Mouse (Mus musculus) cerebellum, adult 11-12 months (tissue): Measurements from ENCODE around the gene Slc16a6.

Experiments
- DNase-seq: peaks from one replicate; pipeline ENCODE4 v3.0.0; 2022

The Slc16a6 gene

DNA sequence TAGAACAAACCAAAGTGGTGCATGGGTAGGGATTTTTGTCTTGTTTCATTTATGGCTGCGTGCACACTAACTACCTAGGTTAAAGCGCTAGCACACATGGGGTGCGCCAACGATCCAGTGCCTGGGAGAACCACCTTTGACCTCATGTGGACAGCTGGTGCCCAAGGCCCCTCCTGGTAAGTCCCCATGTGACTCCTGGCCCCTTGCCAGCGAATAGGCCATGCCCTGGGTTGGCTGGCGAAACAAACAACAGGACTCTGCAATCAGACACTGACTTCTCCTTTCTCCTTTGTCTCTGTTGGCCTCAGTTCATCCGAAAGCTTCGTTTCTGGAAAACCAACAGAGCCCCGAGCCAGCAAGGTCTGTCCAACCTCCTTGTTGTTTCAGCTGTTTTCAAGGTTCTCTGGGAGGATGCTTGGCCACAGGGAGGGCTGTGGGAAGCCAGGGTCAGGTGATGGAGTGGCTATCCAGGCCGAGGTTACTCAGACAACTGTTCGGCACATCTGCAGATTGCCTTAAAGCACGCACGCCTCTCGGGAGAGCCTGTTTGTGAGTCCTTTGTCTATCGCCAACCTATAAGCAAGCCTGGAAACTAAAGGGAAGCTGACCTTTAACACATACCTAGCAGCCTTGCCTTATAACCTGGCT, 12.1 kb upstream of the Slc16a6 start:
- DNase-seq: peak; percentile 58

DNA sequence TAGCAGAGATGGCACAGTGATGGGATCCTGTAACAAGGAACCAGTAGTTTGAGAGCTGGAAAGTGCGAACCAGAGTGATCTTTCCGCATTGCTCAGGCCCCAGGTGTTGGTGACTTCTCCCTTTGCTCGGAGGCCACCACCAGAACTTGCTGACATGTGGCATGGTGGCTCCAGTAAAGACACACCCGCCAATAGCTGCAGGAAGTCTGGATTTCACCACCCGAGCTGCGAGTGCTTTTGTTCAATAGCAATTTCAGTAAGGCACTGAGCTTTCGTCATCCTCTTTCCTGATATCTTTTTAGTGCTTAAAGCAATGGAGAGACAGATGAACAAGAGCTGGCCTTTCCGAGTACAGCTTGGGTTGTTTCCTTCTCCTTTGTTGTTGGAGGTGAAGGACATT, 7.0 kb upstream of the Slc16a6 start:
- no peak for DNase-seq

DNA sequence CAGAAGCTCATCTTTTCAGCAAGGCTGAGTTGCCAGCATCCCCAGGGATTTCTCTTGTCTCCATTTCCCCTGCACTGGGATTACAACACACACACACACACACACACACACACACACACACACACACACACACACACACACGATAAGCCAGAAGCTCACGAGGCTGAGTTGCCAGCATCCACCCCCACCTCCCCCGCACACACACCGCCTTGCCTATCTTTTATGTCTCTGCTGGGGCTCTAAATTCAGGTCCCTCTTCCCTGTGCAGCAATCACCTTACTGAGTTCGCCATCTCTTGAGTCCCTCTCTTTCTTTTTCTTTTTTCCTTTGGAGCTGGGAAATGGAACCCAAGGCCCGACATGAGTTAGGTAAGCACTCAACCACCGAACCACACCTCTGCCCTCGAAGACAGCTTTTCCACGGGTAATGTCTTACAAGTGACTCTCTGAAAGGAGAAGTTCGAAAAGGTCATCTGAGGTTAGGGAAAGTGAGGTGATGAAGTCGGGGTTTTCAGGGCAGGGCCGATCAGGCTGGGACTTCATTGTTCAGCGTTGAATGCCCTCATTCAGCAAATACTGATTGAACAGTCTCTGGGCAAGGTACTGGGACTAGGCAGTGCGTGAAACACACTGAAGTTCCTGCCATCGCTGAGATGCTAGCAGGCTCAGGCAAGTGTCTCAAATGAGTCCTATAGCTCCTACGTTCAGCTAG, 6.3 kb upstream of the Slc16a6 start:
- no peak for DNase-seq

DNA sequence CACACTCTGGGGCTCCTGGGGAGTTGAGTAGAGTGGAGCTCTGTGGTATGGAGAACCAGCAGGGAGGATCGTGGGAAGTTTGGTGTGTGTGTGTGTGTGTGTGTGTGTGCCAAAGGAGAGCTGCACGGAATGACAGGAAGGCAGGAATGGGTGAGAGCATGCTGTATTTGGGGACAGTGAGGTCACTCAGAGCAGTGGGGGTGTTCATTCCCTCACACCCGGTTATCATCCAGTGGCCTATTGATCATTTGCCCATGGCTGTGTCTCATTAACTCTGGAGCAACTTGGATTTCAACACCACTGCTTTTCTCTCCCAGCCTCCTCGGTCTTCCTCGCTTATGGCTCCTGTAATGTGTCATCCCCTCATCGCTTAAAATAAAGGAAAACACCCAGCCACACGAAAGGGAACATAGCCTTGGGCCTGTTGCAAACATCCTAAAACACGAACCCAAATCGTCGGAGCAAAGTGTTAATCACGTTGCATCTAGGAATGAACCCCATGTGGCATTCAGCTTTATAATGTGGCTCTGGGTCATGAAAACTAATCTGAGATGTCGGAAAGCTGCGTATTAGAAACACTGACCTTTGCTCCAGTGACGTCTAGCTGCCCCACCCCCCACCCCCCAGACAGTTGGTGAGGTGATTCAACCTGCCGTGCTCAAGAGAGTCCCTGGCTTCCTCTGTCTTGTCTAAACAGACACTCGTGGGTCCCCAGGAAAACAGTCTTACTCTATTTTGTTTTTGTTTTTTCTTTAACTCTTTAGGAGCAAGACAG, 4.4 kb upstream of the Slc16a6 start:
- no peak for DNase-seq

DNA sequence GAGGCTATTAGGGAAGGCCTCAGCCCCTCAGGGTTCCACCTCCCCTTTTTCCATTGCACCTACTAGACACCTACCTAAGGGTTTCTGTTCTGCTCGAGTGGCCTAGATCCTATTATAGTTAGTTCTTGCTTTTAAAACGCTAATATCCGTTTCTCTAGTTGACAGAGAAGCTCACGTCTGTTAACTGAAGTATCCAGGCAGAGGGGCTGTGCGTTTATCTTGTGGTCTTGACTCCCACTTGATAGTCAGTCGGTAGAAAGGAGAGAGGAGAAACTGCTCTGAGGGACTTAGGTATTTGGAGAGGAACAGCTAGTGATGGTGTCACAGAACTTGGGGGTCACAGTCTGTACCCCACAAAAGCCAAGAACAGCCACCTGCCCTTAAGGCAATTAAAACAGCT, 3.3 kb upstream of the Slc16a6 start:
- no peak for DNase-seq

DNA sequence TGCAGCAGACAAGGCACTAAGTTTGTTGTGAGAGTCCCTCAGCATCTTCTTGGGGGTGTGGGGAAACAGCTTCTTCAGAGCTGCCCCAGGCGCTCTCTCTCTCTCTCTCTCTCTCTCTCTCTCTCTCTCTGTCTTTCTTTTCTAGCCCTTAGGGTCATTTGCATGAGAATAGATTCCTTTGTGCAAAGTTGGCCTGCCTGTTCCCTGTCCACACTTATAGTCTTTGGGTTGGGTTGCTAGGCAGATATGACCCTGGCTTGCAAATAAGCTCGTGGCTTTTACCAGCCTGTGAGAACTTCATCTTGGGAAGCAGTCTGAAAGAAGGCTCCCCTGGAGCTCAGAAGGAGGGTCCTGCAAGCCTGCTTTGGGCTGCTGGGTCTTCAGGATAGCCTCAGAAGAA, 2.8 kb upstream of the Slc16a6 start:
- DNase-seq: no peak

DNA sequence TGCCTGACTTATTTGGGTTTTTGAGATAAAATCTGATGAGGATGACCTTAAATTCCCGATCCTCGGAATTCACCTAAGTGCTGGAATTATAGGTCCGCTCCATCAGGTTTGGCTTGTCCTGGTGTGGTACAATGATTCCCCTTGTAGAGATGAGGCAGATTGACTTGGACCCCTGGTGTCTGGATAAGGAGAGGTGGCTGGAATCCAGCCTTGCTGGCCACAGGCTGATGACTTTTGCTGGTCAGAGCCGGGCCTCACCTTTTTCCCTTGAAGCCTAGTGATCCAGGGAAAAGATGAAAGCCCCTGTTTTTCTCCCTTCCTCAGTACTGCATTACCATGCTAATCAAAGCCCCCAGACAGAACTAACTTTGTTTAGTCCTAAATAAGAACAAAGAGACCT, 2.3 kb upstream of the Slc16a6 start:
- no peak for DNase-seq

DNA sequence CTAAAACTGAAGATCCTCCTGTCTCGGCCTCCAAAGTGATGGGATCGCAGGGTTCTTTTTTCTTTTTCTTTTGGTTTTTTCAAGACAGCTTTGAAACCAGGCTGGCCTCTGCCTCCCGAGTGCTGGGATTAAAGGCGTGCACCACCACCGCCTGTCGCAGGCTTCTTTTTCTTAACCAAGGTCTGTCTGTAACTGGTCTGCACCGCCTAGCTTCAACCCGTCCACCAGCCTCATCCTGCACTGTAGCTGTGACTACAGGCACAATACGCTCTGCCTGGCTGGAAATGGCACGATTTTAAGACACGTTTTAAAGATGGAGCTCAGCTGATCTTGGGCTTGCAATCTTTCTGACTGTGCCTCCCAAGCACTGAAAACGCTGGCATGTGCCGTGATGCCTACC, 1.4 kb upstream of the Slc16a6 start:
- no peak for DNase-seq

DNA sequence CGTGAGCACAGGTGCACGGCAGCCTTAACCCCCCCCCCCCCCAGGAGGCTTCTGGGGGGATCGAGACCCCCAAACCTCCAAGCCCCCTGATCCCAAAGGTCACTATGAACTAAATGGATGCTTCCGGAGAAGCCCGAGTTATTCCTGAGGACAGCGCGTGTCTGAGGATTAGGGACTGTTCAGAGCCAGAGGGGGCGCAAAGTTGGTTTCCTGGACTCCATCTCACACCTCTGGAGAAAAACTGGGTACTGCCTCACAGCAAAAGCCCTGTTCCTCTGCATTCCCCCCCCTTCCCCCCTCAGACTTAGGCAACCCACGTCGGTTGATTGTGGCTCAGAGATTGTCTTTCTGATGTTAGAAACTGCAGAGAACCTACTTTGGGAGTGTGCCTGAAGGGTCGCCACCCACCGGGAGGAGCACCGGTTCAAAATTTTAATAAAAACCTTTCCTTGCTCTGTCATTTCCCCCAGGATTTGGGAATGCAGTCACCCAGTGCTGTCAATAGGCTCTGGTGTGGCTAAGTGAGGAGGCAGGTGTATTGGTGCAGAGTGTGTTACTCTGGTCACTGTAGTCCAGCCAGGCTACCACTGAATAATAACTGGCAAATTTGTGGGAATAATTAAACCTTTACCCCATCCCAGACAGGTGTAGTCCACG, 816 bp upstream of the Slc16a6 start:
- no peak for DNase-seq

DNA sequence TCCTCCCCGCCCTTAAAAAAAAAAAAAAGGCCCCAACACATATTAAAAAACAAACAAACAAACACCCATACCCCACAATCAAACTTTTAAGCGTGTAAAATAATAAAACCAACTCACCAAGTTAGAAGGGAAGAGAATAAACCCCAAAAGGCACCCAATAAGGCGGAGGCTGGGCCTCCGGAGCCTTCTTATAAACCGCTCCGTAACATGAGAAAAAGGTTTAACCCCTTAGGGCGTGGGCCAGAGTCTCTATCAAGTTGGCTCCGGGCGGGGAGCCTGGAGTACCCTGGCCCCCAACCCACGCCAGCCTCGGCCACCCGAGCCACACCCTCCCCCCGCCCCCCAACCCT, 602 bp downstream of the Slc16a6 start:
- no peak for DNase-seq

DNA sequence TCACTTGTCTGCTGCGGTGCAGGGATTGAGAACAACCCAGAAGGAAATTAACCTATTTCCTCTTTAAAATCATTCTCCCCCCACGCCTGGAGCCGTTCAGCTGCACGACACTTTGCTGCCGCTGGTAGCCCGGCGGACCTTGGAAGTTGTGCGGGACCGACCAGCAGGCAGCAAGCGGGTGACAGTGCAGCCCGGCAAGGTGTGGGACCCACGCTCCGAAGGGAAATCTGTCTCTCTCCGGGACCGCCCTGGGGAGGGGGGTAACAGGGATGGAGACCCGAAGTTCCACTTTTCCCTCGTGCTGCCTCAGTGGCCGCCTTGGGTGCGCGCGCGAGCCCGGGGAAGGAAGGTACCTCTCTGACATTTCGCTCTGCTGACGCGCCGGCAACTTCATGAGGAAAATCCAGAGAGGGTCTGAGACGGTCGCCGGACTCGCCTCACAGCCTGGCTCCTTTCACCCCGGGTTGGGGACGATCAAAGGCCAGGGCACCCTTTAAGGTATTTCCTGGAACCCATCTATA, 1.2 kb downstream of the Slc16a6 start:
- DNase-seq: peak; percentile 42

DNA sequence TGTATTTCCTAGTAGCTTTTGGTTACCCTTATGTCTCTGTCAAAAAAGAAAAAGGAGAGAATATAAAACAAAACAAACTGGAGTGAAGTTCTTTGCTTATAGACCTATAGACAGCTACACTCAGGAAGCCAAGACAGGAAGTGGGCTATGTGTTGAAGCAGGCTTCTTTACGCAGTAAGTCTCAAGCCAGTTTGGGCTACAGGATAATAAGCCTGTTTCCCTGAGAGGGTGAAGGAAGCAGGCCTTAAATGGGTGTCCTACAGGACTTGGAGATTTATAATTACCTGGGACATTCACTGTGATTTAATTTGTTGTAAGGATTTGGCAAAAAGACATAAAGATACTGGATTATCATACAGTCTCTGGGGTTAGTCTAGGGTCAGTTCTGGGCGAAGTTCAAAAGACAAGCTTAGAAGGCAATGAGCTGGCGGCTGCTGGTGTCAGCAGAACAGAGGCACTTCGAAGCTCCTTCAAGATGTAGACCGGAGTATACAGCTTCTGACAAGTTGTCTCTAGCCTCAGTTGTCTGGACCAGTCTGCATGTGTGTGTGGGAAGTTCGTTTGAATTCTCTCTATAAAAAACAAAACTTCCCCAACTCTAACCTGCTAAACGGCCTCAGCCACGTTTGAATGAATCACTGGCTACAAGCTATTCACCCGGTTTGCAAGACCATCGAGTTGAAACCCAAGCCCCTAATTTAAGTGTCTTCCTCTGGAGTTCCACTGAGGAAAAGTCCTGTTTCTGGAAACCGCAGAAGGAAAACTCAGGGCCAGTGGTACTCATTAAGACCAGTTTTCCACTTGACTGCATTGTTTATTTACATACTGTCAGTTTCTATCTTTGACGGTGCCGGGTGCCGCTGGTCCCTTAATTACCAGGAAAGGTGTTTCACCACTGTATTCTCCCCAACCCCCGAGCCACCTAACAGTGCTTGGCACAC, 2.2 kb downstream of the Slc16a6 start:
- DNase-seq: no peak

DNA sequence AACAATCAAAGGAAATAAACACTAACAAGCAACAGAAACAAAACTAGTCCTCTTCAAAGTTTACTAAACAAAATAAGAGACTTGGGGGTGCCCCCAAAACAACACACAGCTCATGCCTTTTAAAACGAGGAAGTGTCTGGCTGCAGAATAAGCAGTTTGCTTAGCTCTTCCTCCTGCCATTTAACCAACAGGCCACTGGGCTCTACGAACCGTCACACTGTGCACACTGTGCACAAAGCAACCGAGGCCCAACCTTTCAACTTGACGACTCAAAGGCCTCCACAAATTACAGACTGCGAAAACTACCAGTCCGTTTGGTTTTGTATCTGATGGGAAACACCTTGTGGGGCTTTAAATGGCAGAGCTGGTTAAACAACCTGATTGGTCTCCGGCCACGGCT, 3.2 kb downstream of the Slc16a6 start:
- no peak for DNase-seq

DNA sequence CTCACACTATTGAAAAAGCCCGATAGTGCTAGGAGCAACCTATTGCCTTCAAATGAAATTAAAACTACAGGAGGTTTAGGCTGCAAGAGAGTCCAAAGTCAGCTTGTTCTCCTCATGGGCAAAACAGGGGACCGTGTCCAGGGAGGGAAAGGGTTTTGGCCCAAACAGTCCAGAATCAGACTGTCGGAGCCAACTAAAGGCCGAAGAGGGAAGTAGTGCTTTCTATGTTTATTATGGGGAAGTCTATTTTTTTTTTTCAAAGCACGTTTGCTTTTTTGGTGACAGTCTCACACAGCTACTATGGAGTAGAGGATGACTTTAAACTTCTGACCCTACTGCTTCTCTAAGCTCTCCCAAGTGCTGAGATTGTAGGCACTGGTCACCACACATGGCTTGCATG, 5.3 kb downstream of the Slc16a6 start:
- DNase-seq: no peak

DNA sequence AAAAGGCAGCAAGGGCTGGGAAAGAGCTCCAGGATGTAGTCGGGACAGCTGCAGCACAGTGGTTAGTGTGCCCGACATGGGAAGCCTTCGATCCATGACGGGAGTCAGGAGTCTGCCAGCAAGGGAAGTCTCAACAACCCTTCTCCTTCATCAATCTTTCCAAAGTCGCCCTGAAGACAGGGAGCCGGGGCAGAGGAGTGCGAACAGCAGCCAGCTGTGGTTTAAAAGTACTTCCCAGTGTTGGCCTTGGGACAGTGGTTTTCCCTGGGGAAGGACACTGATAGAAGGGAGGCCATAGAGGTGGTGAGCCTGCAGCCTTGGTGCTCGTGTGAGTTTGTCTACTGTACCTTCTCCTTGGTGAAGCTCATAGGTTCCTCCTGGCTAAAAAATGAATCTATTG, 6.4 kb downstream of the Slc16a6 start:
- DNase-seq: no peak

DNA sequence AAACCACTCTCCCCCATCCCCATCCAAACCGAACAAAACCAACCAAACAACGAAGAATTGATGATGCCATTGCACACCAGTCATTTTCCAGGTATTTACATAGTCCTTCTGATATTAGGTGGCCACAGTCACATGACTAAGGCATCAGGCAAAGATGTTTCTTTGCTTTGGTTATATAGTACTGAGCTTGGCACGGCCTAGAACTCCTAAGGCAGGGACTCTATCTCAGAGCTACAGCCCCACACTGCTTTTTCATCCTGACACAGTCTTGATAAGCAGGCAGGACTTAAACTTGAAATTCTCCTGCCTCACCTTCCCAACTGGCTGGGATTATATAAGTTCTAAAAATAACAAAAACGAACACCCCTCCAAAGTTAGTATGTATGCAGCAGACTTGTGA, 8.3 kb downstream of the Slc16a6 start:
- DNase-seq: no peak

DNA sequence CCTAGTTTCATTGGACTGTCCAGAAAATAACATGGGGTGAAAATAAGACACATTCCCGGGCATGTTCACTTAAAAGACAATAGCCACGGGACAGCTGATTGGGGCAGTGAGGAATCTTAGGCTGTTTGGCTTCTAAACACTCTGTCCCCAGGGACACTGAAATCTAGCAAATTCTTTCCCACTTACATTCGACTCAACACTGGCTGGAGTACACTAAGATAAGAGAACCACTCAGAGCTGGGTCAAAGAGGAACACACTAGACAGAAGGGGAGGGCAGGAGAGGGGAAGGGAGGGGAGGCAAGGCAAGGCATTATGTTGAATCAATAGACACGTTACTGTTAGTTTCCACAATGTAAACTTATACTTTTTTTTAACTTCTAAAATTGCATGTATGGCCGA, 12.8 kb downstream of the Slc16a6 start:
- no peak for DNase-seq

DNA sequence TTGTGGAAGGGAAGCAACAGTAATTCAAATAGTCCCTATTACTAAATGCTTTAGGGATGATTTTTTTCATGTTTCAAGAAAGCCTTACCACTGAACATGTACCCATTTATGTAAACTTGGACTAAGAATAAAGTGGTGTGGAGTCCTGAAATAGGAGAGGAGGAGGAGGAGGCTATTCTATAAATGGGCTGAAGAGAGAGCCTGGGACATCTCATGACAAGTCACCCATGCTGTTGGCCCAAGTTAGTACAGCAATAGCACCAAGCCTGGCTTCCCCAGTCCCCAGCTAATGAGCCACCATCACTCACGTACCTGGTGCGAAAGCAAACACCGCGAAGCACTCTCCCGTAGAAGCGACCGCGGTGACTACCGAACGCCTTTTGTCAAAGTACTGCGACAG, 15.2 kb downstream of the Slc16a6 start:
- DNase-seq: no peak

DNA sequence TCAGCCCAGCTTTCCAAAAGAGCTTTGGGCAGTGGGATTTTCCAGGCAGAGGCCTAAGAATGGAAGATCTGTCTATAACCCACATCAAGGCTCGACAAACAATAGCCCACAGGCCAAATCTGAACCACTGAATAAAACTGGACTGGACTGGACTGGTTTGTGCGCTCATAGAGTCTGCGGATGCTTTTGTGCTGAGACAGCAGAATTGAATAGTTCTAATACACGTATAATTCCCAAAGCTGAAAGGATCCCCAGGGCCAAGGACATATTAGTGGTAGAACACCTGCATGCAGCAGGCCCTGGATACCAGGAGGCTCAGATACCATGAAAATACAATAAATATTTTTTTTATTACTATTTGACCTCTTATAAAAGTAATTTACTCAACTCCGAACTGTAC, 17.1 kb downstream of the Slc16a6 start:
- no peak for DNase-seq

DNA sequence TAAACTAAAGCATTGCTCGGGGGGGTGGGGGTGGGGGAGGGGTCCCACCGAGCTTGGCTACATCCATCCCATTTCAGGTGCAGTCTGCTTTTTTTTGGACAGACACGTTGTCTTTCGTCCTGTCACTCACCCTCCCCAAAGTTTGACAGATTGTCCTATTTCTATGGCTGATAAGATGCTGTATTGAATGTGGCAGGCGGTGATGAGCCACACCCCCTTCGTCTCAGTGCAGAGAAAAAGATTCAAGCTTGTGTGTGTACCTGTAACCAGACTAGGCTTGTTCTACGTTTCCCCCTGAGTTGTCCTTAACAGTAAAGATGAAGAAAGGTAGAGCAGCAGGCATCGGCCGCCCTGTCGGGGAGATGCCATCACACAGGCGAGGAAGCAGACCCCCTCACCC, 22.2 kb downstream of the Slc16a6 start:
- DNase-seq: no peak

DNA sequence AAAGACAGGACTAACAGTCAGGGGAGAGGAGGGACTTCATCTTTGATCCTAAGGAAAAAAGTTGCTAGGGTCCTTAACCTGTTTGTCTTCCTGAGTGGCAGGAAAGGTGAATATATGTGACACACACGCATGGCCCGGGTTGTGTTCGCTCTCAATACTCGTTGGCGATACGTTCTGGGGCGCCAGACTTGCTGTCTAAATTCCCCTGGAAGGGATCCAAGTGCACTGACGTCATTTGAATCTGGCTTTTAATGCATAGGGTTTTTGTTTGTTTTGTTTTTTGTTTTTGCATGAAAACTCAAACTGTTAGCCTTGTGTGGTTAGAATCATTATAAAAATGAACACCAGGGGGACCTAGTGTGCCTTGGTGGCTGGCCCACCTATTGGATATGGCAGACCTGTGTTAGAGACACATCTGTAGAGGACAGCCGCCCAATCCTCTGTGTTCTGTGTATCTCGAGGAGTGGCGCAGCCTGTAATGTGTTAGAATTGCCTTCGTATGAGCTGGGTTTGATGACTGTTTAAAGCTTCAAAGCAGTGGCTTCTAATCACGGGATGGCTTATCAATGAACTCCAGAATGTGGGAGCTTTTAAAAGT, 27.9 kb downstream of the Slc16a6 start:
- DNase-seq: no peak

DNA sequence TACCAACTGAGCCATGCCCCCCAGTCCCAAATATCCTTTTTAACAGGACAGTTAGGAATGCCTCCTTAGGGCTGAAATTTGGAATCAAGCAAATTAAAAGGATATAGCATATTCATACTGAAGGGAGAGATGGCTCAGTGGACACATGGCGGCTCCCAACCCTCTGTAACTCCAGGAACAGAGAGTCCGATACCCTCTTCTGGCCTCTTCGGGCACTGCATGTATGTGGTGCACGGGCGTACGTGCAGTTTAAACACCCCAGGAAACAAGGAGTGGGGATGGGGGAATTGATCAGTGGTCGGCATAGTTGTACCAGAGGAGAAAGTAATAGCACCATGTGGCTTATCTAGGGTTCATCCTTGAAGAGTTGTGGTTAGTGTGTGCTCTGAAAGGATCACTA, 28.8 kb downstream of the Slc16a6 start:
- no peak for DNase-seq
